Mouse (Mus musculus) small intestine, adult 2 months (tissue): ENCODE measurements around the gene Bpnt1.

Experiments used
- CTCF ChIP-seq: fragments of 200-500 bp; IDR thresholded peaks from 2 replicates; pipeline ENCODE4 v1.5.1; 2012; ENCODE audit warnings: low read depth, mild to moderate bottlenecking, control low read depth, inconsistent platforms, low read length, moderate library complexity, mixed read lengths; ENCODE audit not compliant: insufficient replicate concordance, insufficient read length; ENCODE audit errors: extremely low read depth
- POLR2A ChIP-seq: fragments of 200-500 bp; IDR thresholded peaks from 2 replicates; pipeline ENCODE4 v1.6.1; 2012; ENCODE audit warnings: low read depth, mild to moderate bottlenecking, control low read depth, inconsistent platforms, low read length, moderate library complexity

DNA sequence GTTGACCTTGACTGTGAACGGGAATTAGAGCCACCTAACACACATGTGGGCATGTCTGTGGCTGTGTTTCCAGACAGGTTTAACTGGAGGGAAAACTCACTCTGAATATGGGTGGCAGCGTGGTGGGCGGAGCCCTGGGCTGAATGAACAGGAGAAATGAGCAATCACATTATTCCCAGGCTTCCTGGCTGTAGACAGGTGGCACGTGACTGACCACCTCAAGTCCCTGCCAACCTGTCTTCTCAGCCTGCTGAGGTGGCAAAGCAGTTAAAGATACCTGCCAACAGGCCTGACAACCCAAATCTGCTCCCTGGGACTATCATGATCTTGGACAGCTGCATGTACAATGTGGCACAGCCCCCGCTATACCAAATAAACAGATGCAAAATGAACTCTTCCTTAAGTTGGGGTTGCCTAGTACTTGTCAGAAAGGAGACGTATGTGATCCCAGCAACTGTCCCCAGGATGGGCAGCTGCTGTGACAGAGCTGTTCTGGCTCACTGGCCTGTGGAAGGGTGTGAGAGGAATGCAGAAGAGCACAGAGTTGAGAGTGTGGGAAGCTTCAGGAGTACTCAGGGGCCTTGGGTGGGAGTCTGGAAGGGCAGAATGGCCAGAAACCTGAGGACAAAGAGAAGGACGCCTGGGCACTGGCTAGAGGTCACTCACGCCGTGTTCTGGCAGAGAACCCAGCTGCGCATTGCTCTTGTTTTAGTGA lies 39.1 kb upstream of the Bpnt1 start:
- TF ChIP-seq CTCF: no peak
- TF ChIP-seq POLR2A: no peak
